Mouse (Mus musculus) layer of hippocampus, postnatal 25 days (tissue): ENCODE data around the gene Psmb2. TPM values are rescaled to one million over a fixed set of nuclear protein-coding genes. Genes with fewer than 3 reads are reported as not detected.

Source experiments
- DNase-seq, 2 experiments: peaks; one replicate each; pipeline ENCODE4 v3.0.0; 2022; ENCODE audit warnings: mixed read lengths in 2 of 2, low spot score in 1 of 2; ENCODE audit errors: extremely low spot score in 1 of 2
- total RNA-seq, 2 experiments: library from RNA; stranded (reverse); gene quantifications; 2 replicates each; pipeline ENCODE4 v1.2.3; 2021

Psmb2 gene
- total RNA-seq, 2 experiments from 2014 or later = 113 to 121 TPM

- DNase-seq = no peak
Measured at GRCm38 (mm10) chr4:126751556-126752023, 74.2 kb downstream of the Psmb2 start.

- DNase-seq = peak in 1 of 2 experiments; percentile 38
Measured at GRCm38 (mm10) chr4:126752024-126752607, 74.7 kb downstream of the Psmb2 start.

- peak in 1 of 2 experiments; percentile 24 for DNase-seq
Measured at GRCm38 (mm10) chr4:126752608-126753141, 75.2 kb downstream of the Psmb2 start.

- peak; percentile 91 to 98 for DNase-seq
Measured at GRCm38 (mm10) chr4:126753268-126754230, 76.1 kb downstream of the Psmb2 start, which contains the start of the genes Ncdn and AU040320. TSS of gene Ncdn (minus strand) at chr4:126753438. TSS of gene AU040320 (plus strand) at chr4:126753544.

GRCm38 (mm10) chr4:126754231-126754611 lies 76.8 kb downstream of the Psmb2 start:
- DNase-seq = no peak

GRCm38 (mm10) chr4:126754736-126755374 lies 77.4 kb downstream of the Psmb2 start:
- no peak for DNase-seq

GRCm38 (mm10) chr4:126756766-126757165 lies 79.3 kb downstream of the Psmb2 start:
- peak in 1 of 2 experiments; percentile 46 for DNase-seq

- no peak for DNase-seq
Measured at GRCm38 (mm10) chr4:126758299-126758698, 80.9 kb downstream of the Psmb2 start.

Other genes with a start within 250 kb of the Psmb2 start
- 10 to 100 TPM; 32.7 to 42.4 TPM for gene Ago3, start 248.1 kb upstream of the Psmb2 start, total RNA-seq
- gene Ago1, start 209.0 kb upstream of the Psmb2 start, total RNA-seq = 10 to 100 TPM; 58.5 to 76.4 TPM
- gene Ago4, start 144.2 kb upstream of the Psmb2 start, total RNA-seq = 1 to 10 TPM; 6.9 to 7.4 TPM
- 1 to 10 TPM; 1.1 to 2.5 TPM for gene Clspn, start 120.7 kb upstream of the Psmb2 start, total RNA-seq
- gene 5730409E04Rik, start 67.8 kb upstream of the Psmb2 start, total RNA-seq = 10 to 100 TPM; 67.6 to 70.2 TPM
- not detected for gene Tfap2e, start 58.6 kb downstream of the Psmb2 start, total RNA-seq
- 1,000 to 10,000 TPM; 1,823 to 1,918 TPM for gene Ncdn, start 75.8 kb downstream of the Psmb2 start, total RNA-seq
- 10 to 100 TPM; 64.7 to 66.9 TPM for gene AU040320, start 75.9 kb downstream of the Psmb2 start, total RNA-seq